Mouse (Mus musculus): Measurements from ENCODE around the gene 4930474N05Rik. TPM values are rescaled to one million over a fixed set of nuclear protein-coding genes. Genes with fewer than 3 reads are reported as not detected.

Gene 4930474N05Rik
- not detected in 2 replicates for polyA plus RNA-seq (2012; rRNA removed)

DNA sequence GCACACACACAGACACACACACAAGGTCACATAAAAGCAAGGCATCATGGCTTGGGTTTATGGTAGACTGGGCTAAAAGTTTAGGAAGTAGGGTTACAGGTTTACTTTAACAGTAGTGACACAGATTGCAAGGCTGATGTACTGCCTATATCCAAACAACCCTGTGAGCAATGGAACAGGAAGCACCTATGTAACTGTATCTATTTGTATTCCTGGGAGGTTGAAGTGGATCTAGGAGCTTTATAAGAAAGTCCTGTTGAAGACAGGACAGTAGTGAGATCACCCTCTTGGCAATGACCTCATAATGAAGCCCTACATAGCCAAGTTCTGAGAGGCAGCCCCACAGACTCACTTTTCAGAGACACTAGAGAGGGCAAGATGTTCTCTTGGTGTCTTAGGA lies at the start of gene 4930474N05Rik:
TSS of gene 4930474N05Rik (plus strand) at position 301 of the 400 bp plus-strand sequence.

All from central nervous system, embryonic 14 days (tissue).